Mouse (Mus musculus): ENCODE results near the gene Trpm8.

GRCm38 (mm10) chr1:88263778-88264177, 13.7 kb upstream of the Trpm8 start:
- no peak for TF ChIP-seq POLR2A (IDR thresholded peaks at IDR 0.05; ENCODE audit: extremely low read depth, insufficient read depth, low read length)
- no peak for TF ChIP-seq CTCF (IDR thresholded peaks at IDR 0.05; ENCODE audit: extremely low read depth, insufficient read depth, low read length)
